Mouse (Mus musculus) midbrain, embryonic 15.5 days (tissue): ENCODE results near the gene Helz2. TPM values are rescaled to one million over a fixed set of nuclear protein-coding genes. Genes with fewer than 3 reads are reported as not detected.

Source experiments
- ATAC-seq: fragments of 200-750 bp; cut with Nextera tagmentation; replicated peaks from 2 replicates; pipeline ENCODE4 v1.8.0; 2017; ENCODE audit warnings: moderate TSS enrichment
- H3K27ac ChIP-seq: fragments of 300-500 bp; sonication (generic); 2 replicates; pipeline ENCODE4 v1.5.1; 2015; ENCODE audit warnings: mild to moderate bottlenecking, inconsistent platforms
- H3K27me3 ChIP-seq: fragments of 300-500 bp; sonication (generic); replicated peaks from 2 replicates; pipeline ENCODE4 v1.6.1; 2015; ENCODE audit warnings: inconsistent platforms
- H3K36me3 ChIP-seq: fragments of 300-500 bp; sonication (generic); replicated peaks from 2 replicates; pipeline ENCODE4 v1.6.1; 2015; ENCODE audit warnings: inconsistent platforms
- H3K4me1 ChIP-seq: fragments of 300-500 bp; sonication (generic); 2 replicates; pipeline ENCODE4 v1.6.1; 2015; ENCODE audit warnings: inconsistent platforms
- H3K4me2 ChIP-seq: fragments of 300-500 bp; sonication (generic); 2 replicates; pipeline ENCODE4 v1.6.1; 2015; ENCODE audit warnings: inconsistent platforms, mild to moderate bottlenecking, moderate library complexity
- H3K4me3 ChIP-seq: fragments of 300-500 bp; sonication (generic); 2 replicates; pipeline ENCODE4 v1.5.1; 2015; ENCODE audit warnings: mild to moderate bottlenecking, inconsistent platforms
- H3K9ac ChIP-seq: fragments of 300-500 bp; sonication (generic); 2 replicates; pipeline ENCODE4 v1.6.1; 2015; ENCODE audit warnings: mild to moderate bottlenecking, inconsistent platforms
- H3K9me3 ChIP-seq: fragments of 300-500 bp; sonication (generic); 2 replicates; pipeline ENCODE4 v1.6.1; 2016; ENCODE audit warnings: inconsistent platforms
- WGBS: fragments of 180-500 bp; shearing (Covaris S2); methylation state at CpG from one replicate; pipeline ENCODE4 v1.1.7; 2015; ENCODE audit warnings: mixed read lengths; 5-methylcytosine and 5-hydroxymethylcytosine counted together
- polyA plus RNA-seq: library from polyadenylated mRNA; unstranded; fragments of >200 nt; fragmentation: Nextera tagmentation; extraction: Ambion mirVana; gene quantifications from 2 replicates; pipeline ENCODE4 v1.2.1, GENCODE M21; 2015

Gene Helz2
- polyA plus RNA-seq, 1 experiment from 2014 or later = 0.66 TPM

GRCm38 (mm10) chr2:181235681-181236566 lies 5.9 kb downstream of the Helz2 start:
- Histone ChIP-seq H3K27ac (no peak overlapping the region), H3K4me3 (no peak overlapping the region), H3K4me1 (no peaks in the 10 kb centered on the region), H3K27me3 (no peaks in the 10 kb centered on the region), H3K36me3 (no peaks in the 10 kb centered on the region), H3K4me2 (no peak overlapping the region), H3K9me3 (no peaks in the 10 kb centered on the region), H3K9ac (no peak overlapping the region)
- ATAC-seq = no peak
- 87% methylated on average over 23 of the region's 23 CpGs for WGBS

- no peaks in the 10 kb centered on the region for H3K9me3 ChIP-seq
- 92% methylated on average over 11 of the region's 11 CpGs for WGBS
- H3K27me3 ChIP-seq = no peaks in the 10 kb centered on the region
- no peak overlapping the region for H3K4me2 ChIP-seq
- no peak overlapping the region for H3K9ac ChIP-seq
- no peaks in the 10 kb centered on the region for H3K36me3 ChIP-seq
- no peak overlapping the region for H3K27ac ChIP-seq
- ATAC-seq = no peak
- H3K4me3 ChIP-seq = no peak overlapping the region
- H3K4me1 ChIP-seq = no peaks in the 10 kb centered on the region
These were observed 7.1 kb downstream of the Helz2 start for GRCm38 (mm10) chr2:181234680-181235079.

- ATAC-seq = no peak
- no peaks in the 10 kb centered on the region for H3K4me1 ChIP-seq
- H3K4me2 ChIP-seq = no peak overlapping the region
- H3K27ac ChIP-seq = no peak overlapping the region
- H3K9me3 ChIP-seq = no peaks in the 10 kb centered on the region
- no peak overlapping the region for H3K4me3 ChIP-seq
- H3K27me3 ChIP-seq = no peaks in the 10 kb centered on the region
- H3K36me3 ChIP-seq = no peaks in the 10 kb centered on the region
- whole genome bisulfite sequencing = 90% methylated on average over 15 of the region's 15 CpGs
- H3K9ac ChIP-seq = no peak overlapping the region
These were observed 8.4 kb downstream of the Helz2 start for GRCm38 (mm10) chr2:181233443-181233842.

- WGBS = 69% methylated on average over 20 of the region's 20 CpGs
- H3K4me3 ChIP-seq = no peak overlapping the region
- H3K27me3 ChIP-seq = no peaks in the 10 kb centered on the region
- H3K9ac ChIP-seq = no peak overlapping the region
- H3K9me3 ChIP-seq = no peaks in the 10 kb centered on the region
- no peaks in the 10 kb centered on the region for H3K36me3 ChIP-seq
- 0 out of 2 replicates have a peak overlapping the region, but pooled peaks have one; percentile 8 for H3K4me2 ChIP-seq
- ATAC-seq = no peak
- H3K27ac ChIP-seq = no peak overlapping the region
- no peaks in the 10 kb centered on the region for H3K4me1 ChIP-seq
These were observed 10.7 kb downstream of the Helz2 start for GRCm38 (mm10) chr2:181231171-181231570.

GRCm38 (mm10) chr2:181228335-181228734 lies 13.5 kb downstream of the Helz2 start:
- Histone ChIP-seq H3K27me3 (no peaks in the 10 kb centered on the region), H3K4me1 (no peaks in the 10 kb centered on the region), H3K9me3 (no peaks in the 10 kb centered on the region), H3K9ac (no peak overlapping the region), H3K4me2 (no peak overlapping the region), H3K4me3 (no peak overlapping the region), H3K27ac (no peak overlapping the region), H3K36me3 (no peaks in the 10 kb centered on the region)
- 75% methylated on average over 1 of the region's 1 CpGs for WGBS
- ATAC-seq = no peak

- Histone ChIP-seq H3K9ac (no peak overlapping the region), H3K27me3 (no peaks in the 10 kb centered on the region), H3K4me1 (no peaks in the 10 kb centered on the region), H3K9me3 (no peaks in the 10 kb centered on the region), H3K36me3 (no peaks in the 10 kb centered on the region), H3K4me3 (no peak overlapping the region), H3K27ac (no peak overlapping the region), H3K4me2 (no peak overlapping the region)
- ATAC-seq = no peak
- 81% methylated on average over 3 of the region's 3 CpGs for WGBS
These were observed 14.7 kb downstream of the Helz2 start for GRCm38 (mm10) chr2:181227122-181227521.

- Histone ChIP-seq H3K36me3 (no peaks in the 10 kb centered on the region), H3K9ac (no peak overlapping the region), H3K4me1 (peaks cover 7% of the 10 kb centered on the region), H3K4me3 (no peak overlapping the region), H3K4me2 (no peak overlapping the region), H3K27me3 (no peaks in the 10 kb centered on the region), H3K27ac (no peak overlapping the region), H3K9me3 (no peaks in the 10 kb centered on the region)
- no peak for ATAC-seq
- WGBS = 89% methylated on average over 2 of the region's 2 CpGs
These were observed 16.8 kb downstream of the Helz2 start for GRCm38 (mm10) chr2:181224994-181225393.

GRCm38 (mm10) chr2:181220361-181220760 lies 21.5 kb downstream of the Helz2 start:
- 55% methylated on average over 2 of the region's 2 CpGs for WGBS
- Histone ChIP-seq H3K36me3 (no peaks in the 10 kb centered on the region), H3K9me3 (no peaks in the 10 kb centered on the region), H3K4me3 (no peak overlapping the region; the same call in 1 of the 2 replicates), H3K9ac (no peak overlapping the region), H3K4me1 (peaks cover 15% of the 10 kb centered on the region), H3K27ac (no peak overlapping the region), H3K4me2 (peak overlapping the region; percentile 62), H3K27me3 (0 out of 2 replicates have a peak, but pooled peaks cover 2% of the 10 kb centered on the region)
- no peak for ATAC-seq

GRCm38 (mm10) chr2:181219538-181220216 lies 22.1 kb downstream of the Helz2 start, which contains the start of gene Fndc11:
Gene Fndc11, plus strand, starts transcription at chr2:181220013.
- WGBS = 2% methylated on average over 25 of the region's 25 CpGs
- peak within 1 kb of the TSS; percentile 58; the same call in 1 of the 2 replicates for H3K27ac ChIP-seq
- ATAC-seq = peak; percentile 90
- H3K4me1 ChIP-seq = peaks cover 15% of the 10 kb centered on the region
- H3K4me2 ChIP-seq = peak within 1 kb of the TSS; percentile 62
- 0 out of 2 replicates have a peak, but pooled peaks cover 2% of the 10 kb centered on the region for H3K27me3 ChIP-seq
- no peaks in the 10 kb centered on the region for H3K9me3 ChIP-seq
- 0 out of 2 replicates have a peak within 1 kb of the TSS, but pooled peaks have one; percentile 7 for H3K9ac ChIP-seq
- H3K36me3 ChIP-seq = no peaks in the 10 kb centered on the region
- peak within 1 kb of the TSS; percentile 33 for H3K4me3 ChIP-seq

- H3K9ac ChIP-seq = no peak overlapping the region
- H3K36me3 ChIP-seq = no peaks in the 10 kb centered on the region
- no peaks in the 10 kb centered on the region for H3K9me3 ChIP-seq
- H3K4me3 ChIP-seq = no peak overlapping the region
- ATAC-seq = no peak
- peaks cover 8% of the 10 kb centered on the region; the same call in 1 of the 2 replicates for H3K27me3 ChIP-seq
- H3K4me2 ChIP-seq = peak overlapping the region; percentile 62; the same call in 1 of the 2 replicates
- peak overlapping the region; percentile 58; the same call in 1 of the 2 replicates for H3K27ac ChIP-seq
- WGBS = 61% methylated on average over 5 of the region's 5 CpGs
- H3K4me1 ChIP-seq = peaks cover 15% of the 10 kb centered on the region
These were observed 22.8 kb downstream of the Helz2 start for GRCm38 (mm10) chr2:181218881-181219485.

GRCm38 (mm10) chr2:181216037-181216436 lies 25.8 kb downstream of the Helz2 start:
- Histone ChIP-seq H3K9ac (no peak overlapping the region), H3K27ac (no peak overlapping the region), H3K36me3 (no peaks in the 10 kb centered on the region), H3K4me1 (peaks cover 29% of the 10 kb centered on the region), H3K4me3 (no peak overlapping the region), H3K9me3 (no peaks in the 10 kb centered on the region), H3K27me3 (peaks cover 37% of the 10 kb centered on the region), H3K4me2 (no peak overlapping the region)
- WGBS = 93% methylated on average over 6 of the region's 6 CpGs
- ATAC-seq = no peak

- Histone ChIP-seq H3K4me1 (peaks cover 14% of the 10 kb centered on the region), H3K27me3 (peaks cover 35% of the 10 kb centered on the region)
- no peak for ATAC-seq
These were observed 28.8 kb downstream of the Helz2 start, which contains the start of gene Srms for GRCm38 (mm10) chr2:181213021-181213445. Gene Srms, minus strand, starts transcription at chr2:181213185.

More at GRCm38 (mm10) chr2:181213021-181213445, 28.8 kb downstream of the Helz2 start, which contains the start of gene Srms:
- Histone ChIP-seq H3K36me3 (no peaks in the 10 kb centered on the region), H3K9ac (no peak within 1 kb of the TSS), H3K4me2 (peak within 1 kb of the TSS; percentile 45), H3K9me3 (no peaks in the 10 kb centered on the region), H3K4me3 (peak within 1 kb of the TSS; percentile 25), H3K27ac (no peak within 1 kb of the TSS)
- WGBS = 2% methylated on average over 17 of the region's 17 CpGs
